In genomic region chr9:99243895-99244293, GRCm38 (mm10) we compare ENCODE assay signal across 7 mouse cellular contexts. TPM values are rescaled to one million over a fixed set of nuclear protein-coding genes. Genes with fewer than 3 reads are reported as not detected.
DNase-seq lines count a peak whose midpoint lies in the region; ATAC-seq lines count a peak whose summit lies in the region.

No protein-coding gene starts in this region.

- H3K36me3 ChIP-seq in lung, embryonic 15.5 days = 0 out of 2 replicates have a peak, but pooled peaks cover 3% of the 10 kb centered on the region
- H3K36me3 ChIP-seq in embryonic facial prominence, embryonic 10.5 days (replicated peaks) = peaks cover 24% of the 10 kb centered on the region
- H3K36me3 ChIP-seq in hindbrain, embryonic 14.5 days (replicated peaks; ENCODE audit: control insufficient read depth, insufficient read depth) = no peaks in the 10 kb centered on the region; the same call in 1 of the 2 replicates
- peaks cover 19% of the 10 kb centered on the region; the same call in 1 of the 2 replicates for H3K36me3 ChIP-seq in midbrain, embryonic 12.5 days

- ATAC-seq in lung, embryonic 15.5 days (ENCODE audit: borderline replicate concordance, extremely low read depth, low FRiP score, low TSS enrichment) = no peak
- ATAC-seq in hindbrain, embryonic 14.5 days (ENCODE audit: low FRiP score) = peak; percentile 25; the same call in 1 of the 2 replicates
- peak; percentile 8; the same call in 1 of the 2 replicates for ATAC-seq in midbrain, embryonic 12.5 days (ENCODE audit: low FRiP score, low read depth)
- ATAC-seq in erythroid progenitor cell, adult 5-6 weeks (replicated peaks; ENCODE audit: low FRiP score, poor library complexity, severe bottlenecking) = no peak

- peak overlapping the region; percentile 77 for H3K9ac ChIP-seq in lung, embryonic 15.5 days
- peak overlapping the region; percentile 80 for H3K9ac ChIP-seq in hindbrain, embryonic 14.5 days
- H3K9ac ChIP-seq in midbrain, embryonic 12.5 days (replicated peaks) = peak overlapping the region; percentile 81

- peak overlapping the region; percentile 86 for H3K27ac ChIP-seq in lung, embryonic 15.5 days
- peak overlapping the region; percentile 94 for H3K27ac ChIP-seq in embryonic facial prominence, embryonic 10.5 days (replicated peaks)
- H3K27ac ChIP-seq in hindbrain, embryonic 14.5 days = peak overlapping the region; percentile 92
- H3K27ac ChIP-seq in midbrain, embryonic 12.5 days (replicated peaks) = peak overlapping the region; percentile 76

- 0 out of 2 replicates have a peak, but pooled peaks cover 5% of the 10 kb centered on the region for H3K4me1 ChIP-seq in lung, embryonic 15.5 days
- H3K4me1 ChIP-seq in embryonic facial prominence, embryonic 10.5 days = peaks cover 12% of the 10 kb centered on the region
- H3K4me1 ChIP-seq in hindbrain, embryonic 14.5 days (replicated peaks; ENCODE audit: control insufficient read depth, insufficient read depth, low read length) = no peaks in the 10 kb centered on the region; the same call in 1 of the 2 replicates
- H3K4me1 ChIP-seq in midbrain, embryonic 12.5 days = peaks cover 15% of the 10 kb centered on the region

- peak overlapping the region; percentile 95 for H3K4me3 ChIP-seq in lung, embryonic 15.5 days
- peak overlapping the region; percentile 92 for H3K4me3 ChIP-seq in embryonic facial prominence, embryonic 10.5 days
- peak overlapping the region; percentile 88 for H3K4me3 ChIP-seq in hindbrain, embryonic 14.5 days (replicated peaks; ENCODE audit: low read length)
- H3K4me3 ChIP-seq in midbrain, embryonic 12.5 days = peak overlapping the region; percentile 87

- 2% methylated on average over 10 of the region's 10 CpGs for WGBS in lung, embryonic 15.5 days
- 2% methylated on average over 10 of the region's 10 CpGs for WGBS in embryonic facial prominence, embryonic 10.5 days
- WGBS in hindbrain, embryonic 14.5 days = 3% methylated on average over 10 of the region's 10 CpGs
- 2% methylated on average over 10 of the region's 10 CpGs for WGBS in midbrain, embryonic 12.5 days

- peak overlapping the region; percentile 61 for H3K4me2 ChIP-seq in lung, embryonic 15.5 days
- peak overlapping the region; percentile 48 for H3K4me2 ChIP-seq in hindbrain, embryonic 14.5 days (replicated peaks)
- H3K4me2 ChIP-seq in midbrain, embryonic 12.5 days (replicated peaks) = peak overlapping the region; percentile 73

- no peaks in the 10 kb centered on the region for H3K9me3 ChIP-seq in lung, embryonic 15.5 days
- no peaks in the 10 kb centered on the region for H3K9me3 ChIP-seq in embryonic facial prominence, embryonic 10.5 days
- H3K9me3 ChIP-seq in hindbrain, embryonic 14.5 days (ENCODE audit: control insufficient read depth, low read length) = no peaks in the 10 kb centered on the region
- H3K9me3 ChIP-seq in midbrain, embryonic 12.5 days = no peaks in the 10 kb centered on the region

- no peaks in the 10 kb centered on the region for H3K27me3 ChIP-seq in lung, embryonic 15.5 days
- no peaks in the 10 kb centered on the region for H3K27me3 ChIP-seq in embryonic facial prominence, embryonic 10.5 days (replicated peaks; ENCODE audit: low read depth, poor library complexity, severe bottlenecking)
- H3K27me3 ChIP-seq in hindbrain, embryonic 14.5 days (ENCODE audit: control insufficient read depth, insufficient read depth, low read length) = no peaks in the 10 kb centered on the region
- H3K27me3 ChIP-seq in midbrain, embryonic 12.5 days = peaks cover 3% of the 10 kb centered on the region; the same call in 1 of the 2 replicates

- DNase-seq in lung, postnatal 36 days = no peak
- DNase-seq in embryonic facial prominence, embryonic 10.5 days (ENCODE audit: low spot score) = no peak
- peak; percentile 56 for DNase-seq in hindbrain, embryonic 14.5 days (ENCODE audit: low spot score)
- DNase-seq in spleen, postnatal 4 days (ENCODE audit: low spot score in 2 of 2) = no peak

RNA-seq across cellular contexts. Expression of gene Cep70, which starts 0.7 kb away (rescaled TPM):
- 32.5 and 34.7 TPM in 2 replicates for polyA plus RNA-seq in lung, embryonic 15.5 days (2015; fragmentation: Nextera tagmentation; extraction: Ambion mirVana)
- 42.4 and 46.8 TPM in 2 replicates for polyA plus RNA-seq in embryonic facial prominence, embryonic 10.5 days (2016; fragmentation: Nextera tagmentation; extraction: Ambion mirVana)
- 50.9 and 55.0 TPM in 2 replicates for polyA plus RNA-seq in hindbrain, embryonic 14.5 days (2014; fragmentation: Nextera tagmentation; extraction: Ambion mirVana)
- polyA plus RNA-seq in midbrain, embryonic 12.5 days (2016; fragmentation: Nextera tagmentation; extraction: Ambion mirVana) = 53.5 and 57.0 TPM in 2 replicates
- 128 and 183 TPM in 2 replicates for total RNA-seq in erythroid progenitor cell, adult 5-6 weeks (2015; ENCODE audit: low replicate concordance)
- total RNA-seq in erythroid progenitor cell, adult 5-6 weeks (2017; ENCODE audit: low replicate concordance) = 189 and 248 TPM in 2 replicates

RNA-seq across cellular contexts. Expression of gene Faiml, which starts 6.9 kb away (rescaled TPM):
- polyA plus RNA-seq in lung, embryonic 15.5 days (2015; fragmentation: Nextera tagmentation; extraction: Ambion mirVana) = not detected in 2 replicates
- polyA plus RNA-seq in embryonic facial prominence, embryonic 10.5 days (2016; fragmentation: Nextera tagmentation; extraction: Ambion mirVana) = not detected in 2 replicates
- not detected in 2 replicates for polyA plus RNA-seq in hindbrain, embryonic 14.5 days (2014; fragmentation: Nextera tagmentation; extraction: Ambion mirVana)
- polyA plus RNA-seq in midbrain, embryonic 12.5 days (2016; fragmentation: Nextera tagmentation; extraction: Ambion mirVana) = not detected in 2 replicates
- total RNA-seq in erythroid progenitor cell, adult 5-6 weeks (2015; ENCODE audit: low replicate concordance) = not detected in 2 replicates
- not detected in 2 replicates for total RNA-seq in erythroid progenitor cell, adult 5-6 weeks (2017; ENCODE audit: low replicate concordance)

Comparison
In these comparisons a context has a peak if more than half of its experiments do, and no peak if none do; other contexts are left out.
1. ATAC-seq: peak in hindbrain, embryonic 14.5 days (single experiment) and midbrain, embryonic 12.5 days (single experiment); none in lung, embryonic 15.5 days (single experiment) and erythroid progenitor cell, adult 5-6 weeks (single experiment).
2. Peak in every context shown above with its lines, with median percentiles within 50 percentile points of each other: H3K27ac ChIP-seq, H3K4me2 ChIP-seq, H3K4me3 ChIP-seq and H3K9ac ChIP-seq.